In genomic region chr17:34123111-34123510, GRCm38 (mm10) we compare ENCODE assay signal across 8 mouse cellular contexts. TPM values are rescaled to one million over a fixed set of nuclear protein-coding genes. Genes with fewer than 3 reads are reported as not detected.
DNase-seq lines count a peak whose midpoint lies in the region; ATAC-seq and TF ChIP-seq lines count a peak whose summit lies in the region.

No protein-coding gene starts in this region.

- H3K9me3 ChIP-seq in embryonic facial prominence, embryonic 11.5 days (replicated peaks; ENCODE audit: control insufficient read depth, low read length) = no peaks in the 10 kb centered on the region
- no peaks in the 10 kb centered on the region for H3K9me3 ChIP-seq in hindbrain, embryonic 16.5 days (ENCODE audit: control insufficient read depth, low read length)
- H3K9me3 ChIP-seq in midbrain, embryonic 15.5 days = no peaks in the 10 kb centered on the region

- H3K27ac ChIP-seq in layer of hippocampus, adult 2 months = peak overlapping the region; percentile 100
- H3K27ac ChIP-seq in embryonic facial prominence, embryonic 11.5 days (replicated peaks; ENCODE audit: low read depth, low read length) = peak overlapping the region; percentile 100
- peak overlapping the region; percentile 100 for H3K27ac ChIP-seq in hindbrain, embryonic 16.5 days (ENCODE audit: low read depth, low read length)
- peak overlapping the region; percentile 100 for H3K27ac ChIP-seq in midbrain, embryonic 15.5 days

- peak overlapping the region; percentile 98 for H3K9ac ChIP-seq in embryonic facial prominence, embryonic 11.5 days (replicated peaks; ENCODE audit: low read length)
- H3K9ac ChIP-seq in hindbrain, embryonic 16.5 days (ENCODE audit: low read depth, low read length) = peak overlapping the region; percentile 99
- peak overlapping the region; percentile 98 for H3K9ac ChIP-seq in midbrain, embryonic 15.5 days

- TF ChIP-seq CTCF in layer of hippocampus, adult 2 months (conservative IDR thresholded peaks at IDR 0.05) = no peak

- no peaks in the 10 kb centered on the region for H3K27me3 ChIP-seq in embryonic facial prominence, embryonic 11.5 days (ENCODE audit: control insufficient read depth, insufficient read depth, low read length)
- no peaks in the 10 kb centered on the region for H3K27me3 ChIP-seq in hindbrain, embryonic 16.5 days (replicated peaks; ENCODE audit: control insufficient read depth, insufficient read depth, low read length)
- H3K27me3 ChIP-seq in midbrain, embryonic 15.5 days (replicated peaks) = no peaks in the 10 kb centered on the region

- 3% methylated on average over 7 of the region's 7 CpGs for WGBS in embryonic facial prominence, embryonic 11.5 days
- WGBS in hindbrain, embryonic 16.5 days = 1% methylated on average over 7 of the region's 7 CpGs
- under 1% methylated on average over 7 of the region's 7 CpGs for WGBS in midbrain, embryonic 15.5 days

- ATAC-seq in embryonic facial prominence, embryonic 11.5 days (replicated peaks; ENCODE audit: insufficient number of reproducible peaks, low FRiP score, low TSS enrichment, low read depth) = no peak
- no peak for ATAC-seq in hindbrain, embryonic 16.5 days
- ATAC-seq in midbrain, embryonic 15.5 days (replicated peaks) = no peak
- ATAC-seq in activated CD4-positive, CD25-positive, alpha-beta regulatory T cell, adult 4 months = no peak

- peak overlapping the region; percentile 98 for H3K4me3 ChIP-seq in layer of hippocampus, adult 2 months
- H3K4me3 ChIP-seq in embryonic facial prominence, embryonic 11.5 days (ENCODE audit: low read depth, low read length) = peak overlapping the region; percentile 100
- H3K4me3 ChIP-seq in hindbrain, embryonic 16.5 days (ENCODE audit: low read length) = peak overlapping the region; percentile 86
- H3K4me3 ChIP-seq in midbrain, embryonic 15.5 days = peak overlapping the region; percentile 90

- DNase-seq in layer of hippocampus, adult 2 months (ENCODE audit: low spot score in 2 of 2) = no peak
- DNase-seq in layer of hippocampus, postnatal 10 days (ENCODE audit: low spot score in 2 of 2) = no peak
- no peak for DNase-seq in embryonic facial prominence, embryonic 11.5 days (ENCODE audit: low spot score)
- DNase-seq in layer of hippocampus, postnatal 25 days (ENCODE audit: extremely low spot score in 1 of 2, low spot score in 1 of 2) = no peak
- no peak for DNase-seq in gastrocnemius, adult 18-20 months (ENCODE audit: low spot score)

- H3K4me1 ChIP-seq in embryonic facial prominence, embryonic 11.5 days (ENCODE audit: control insufficient read depth, insufficient read depth, low read length) = no peaks in the 10 kb centered on the region
- peaks cover 17% of the 10 kb centered on the region for H3K4me1 ChIP-seq in hindbrain, embryonic 16.5 days (ENCODE audit: control insufficient read depth, insufficient read depth, low read depth, low read length)
- H3K4me1 ChIP-seq in midbrain, embryonic 15.5 days = peaks cover 20% of the 10 kb centered on the region

- peaks cover 5% of the 10 kb centered on the region for H3K36me3 ChIP-seq in embryonic facial prominence, embryonic 11.5 days (replicated peaks; ENCODE audit: control insufficient read depth, insufficient read depth, low read depth, low read length)
- H3K36me3 ChIP-seq in hindbrain, embryonic 16.5 days (ENCODE audit: control insufficient read depth, insufficient read depth, low read length) = peaks cover 4% of the 10 kb centered on the region; the same call in 1 of the 2 replicates
- no peaks in the 10 kb centered on the region for H3K36me3 ChIP-seq in midbrain, embryonic 15.5 days (replicated peaks)

- H3K4me2 ChIP-seq in embryonic facial prominence, embryonic 11.5 days (ENCODE audit: low read depth, low read length) = peak overlapping the region; percentile 94
- H3K4me2 ChIP-seq in hindbrain, embryonic 16.5 days (ENCODE audit: low read length) = peak overlapping the region; percentile 84
- peak overlapping the region; percentile 88 for H3K4me2 ChIP-seq in midbrain, embryonic 15.5 days

RNA-seq across cellular contexts. Expression of gene Brd2, which starts 0.7 kb away (rescaled TPM):
- total RNA-seq in layer of hippocampus, adult 2 months (2021) = 100 to 1,000 TPM; 196 to 200 TPM
- total RNA-seq in layer of hippocampus, postnatal 10 days (2021) = 100 to 1,000 TPM; 252 to 263 TPM
- polyA plus RNA-seq in embryonic facial prominence, embryonic 11.5 days (2014; fragmentation: Nextera tagmentation; extraction: Ambion mirVana) = 95.9 and 114 TPM in 2 replicates
- 98.5 and 123 TPM in 2 replicates for polyA plus RNA-seq in hindbrain, embryonic 16.5 days (2015; fragmentation: Nextera tagmentation; extraction: Ambion mirVana)
- polyA plus RNA-seq in midbrain, embryonic 15.5 days (2015; fragmentation: Nextera tagmentation; extraction: Ambion mirVana) = 137 and 140 TPM in 2 replicates
- total RNA-seq in layer of hippocampus, postnatal 25 days (2021) = 100 to 1,000 TPM; 196 to 216 TPM
- polyA plus RNA-seq in activated CD4-positive, CD25-positive, alpha-beta regulatory T cell, adult 4 months (2017; shearing (Covaris generic)) = 100 to 1,000 TPM in 1 of 2 experiments, 10 to 100 TPM in 1; 99.8 to 116 TPM
- 10 to 100 TPM; 71.6 to 77.3 TPM for total RNA-seq in gastrocnemius, adult 18-20 months (2021)

RNA-seq across cellular contexts. Expression of gene H2-DMa, which starts 3.8 kb away (rescaled TPM):
- 10 to 100 TPM; 26.2 to 33.1 TPM for total RNA-seq in layer of hippocampus, adult 2 months (2021)
- total RNA-seq in layer of hippocampus, postnatal 10 days (2021) = 10 to 100 TPM; 34.4 to 38.6 TPM
- polyA plus RNA-seq in embryonic facial prominence, embryonic 11.5 days (2014; fragmentation: Nextera tagmentation; extraction: Ambion mirVana) = 9.4 and 9.7 TPM in 2 replicates
- polyA plus RNA-seq in hindbrain, embryonic 16.5 days (2015; fragmentation: Nextera tagmentation; extraction: Ambion mirVana) = 20.5 and 20.9 TPM in 2 replicates
- 17.2 and 18.8 TPM in 2 replicates for polyA plus RNA-seq in midbrain, embryonic 15.5 days (2015; fragmentation: Nextera tagmentation; extraction: Ambion mirVana)
- 10 to 100 TPM; 32.3 to 35.1 TPM for total RNA-seq in layer of hippocampus, postnatal 25 days (2021)
- 100 to 1,000 TPM; 152 to 211 TPM for polyA plus RNA-seq in activated CD4-positive, CD25-positive, alpha-beta regulatory T cell, adult 4 months (2017; shearing (Covaris generic))
- total RNA-seq in gastrocnemius, adult 18-20 months (2021) = 1 to 10 TPM; 2.6 to 3.2 TPM

RNA-seq across cellular contexts. Expression of gene H2-DMb2, which starts 20.0 kb away (rescaled TPM):
- under 1 TPM; 0.77 to 0.96 TPM for total RNA-seq in layer of hippocampus, adult 2 months (2021)
- total RNA-seq in layer of hippocampus, postnatal 10 days (2021) = not detected
- polyA plus RNA-seq in embryonic facial prominence, embryonic 11.5 days (2014; fragmentation: Nextera tagmentation; extraction: Ambion mirVana) = not detected in 2 replicates
- polyA plus RNA-seq in hindbrain, embryonic 16.5 days (2015; fragmentation: Nextera tagmentation; extraction: Ambion mirVana) = 0.25 and 0.28 TPM in 2 replicates
- polyA plus RNA-seq in midbrain, embryonic 15.5 days (2015; fragmentation: Nextera tagmentation; extraction: Ambion mirVana) = 0.27 and 0.65 TPM in 2 replicates
- total RNA-seq in layer of hippocampus, postnatal 25 days (2021) = under 1 TPM; 0.69 to 0.94 TPM
- 10 to 100 TPM in 1 of 2 experiments, 1 to 10 TPM in 1; 4.8 to 19.7 TPM for polyA plus RNA-seq in activated CD4-positive, CD25-positive, alpha-beta regulatory T cell, adult 4 months (2017; shearing (Covaris generic))
- total RNA-seq in gastrocnemius, adult 18-20 months (2021) = under 1 TPM; 0.17 to 0.53 TPM

RNA-seq across cellular contexts. Expression of gene H2-DMb1, which starts 29.8 kb away (rescaled TPM):
- 1 to 10 TPM; 1.8 to 2.5 TPM for total RNA-seq in layer of hippocampus, adult 2 months (2021)
- total RNA-seq in layer of hippocampus, postnatal 10 days (2021) = under 1 TPM; 0.69 to 0.91 TPM
- polyA plus RNA-seq in embryonic facial prominence, embryonic 11.5 days (2014; fragmentation: Nextera tagmentation; extraction: Ambion mirVana) = 1.3 and 1.4 TPM in 2 replicates
- polyA plus RNA-seq in hindbrain, embryonic 16.5 days (2015; fragmentation: Nextera tagmentation; extraction: Ambion mirVana) = 0.68 and 1.5 TPM in 2 replicates
- 0.79 and 1.2 TPM in 2 replicates for polyA plus RNA-seq in midbrain, embryonic 15.5 days (2015; fragmentation: Nextera tagmentation; extraction: Ambion mirVana)
- 1 to 10 TPM; 1.8 to 3.4 TPM for total RNA-seq in layer of hippocampus, postnatal 25 days (2021)
- 1 to 10 TPM; 1.9 to 3.7 TPM for polyA plus RNA-seq in activated CD4-positive, CD25-positive, alpha-beta regulatory T cell, adult 4 months (2017; shearing (Covaris generic))
- total RNA-seq in gastrocnemius, adult 18-20 months (2021) = under 1 TPM; 0.16 to 0.78 TPM

RNA-seq across cellular contexts. Expression of gene H2-Oa, which starts 31.0 kb away (rescaled TPM):
- under 1 TPM in 1 of 2 experiments, not detected in 1; 0.44 TPM for total RNA-seq in layer of hippocampus, adult 2 months (2021)
- under 1 TPM in 1 of 2 experiments, not detected in 1; 0.34 TPM for total RNA-seq in layer of hippocampus, postnatal 10 days (2021)
- polyA plus RNA-seq in embryonic facial prominence, embryonic 11.5 days (2014; fragmentation: Nextera tagmentation; extraction: Ambion mirVana) = 0.20 and 0.26 TPM in 2 replicates
- 0.14 TPM in 1 of 2 replicates, not detected in the other for polyA plus RNA-seq in hindbrain, embryonic 16.5 days (2015; fragmentation: Nextera tagmentation; extraction: Ambion mirVana)
- not detected in 2 replicates for polyA plus RNA-seq in midbrain, embryonic 15.5 days (2015; fragmentation: Nextera tagmentation; extraction: Ambion mirVana)
- under 1 TPM; 0.42 to 0.45 TPM for total RNA-seq in layer of hippocampus, postnatal 25 days (2021)
- 10 to 100 TPM; 42.9 to 45.4 TPM for polyA plus RNA-seq in activated CD4-positive, CD25-positive, alpha-beta regulatory T cell, adult 4 months (2017; shearing (Covaris generic))
- not detected for total RNA-seq in gastrocnemius, adult 18-20 months (2021)

Comparison
In these comparisons a context has a peak if more than half of its experiments do, and no peak if none do; other contexts are left out.
1. RNA of gene H2-DMa, which starts 3.8 kb away (total RNA-seq): 34.4 to 38.6 TPM in layer of hippocampus, postnatal 10 days, 32.3 to 35.1 TPM in layer of hippocampus, postnatal 25 days and 26.2 to 33.1 TPM in layer of hippocampus, adult 2 months; 2.6 to 3.2 TPM in gastrocnemius, adult 18-20 months; every median in the first group is over 4 times any median in the second.
2. Peak in every context shown above with its lines, with median percentiles within 50 percentile points of each other: H3K27ac ChIP-seq, H3K4me3 ChIP-seq, H3K4me2 ChIP-seq and H3K9ac ChIP-seq.